Mouse (Mus musculus) CH12.LX (cell line): Measurements from ENCODE around the gene Nsd2.

Experiments used
- CTCF ChIP-seq, 2 experiments: IDR thresholded peaks in 1 of 2; conservative IDR thresholded peaks in 1 of 2; 2 replicates each; pipeline ENCODE4 v1.5.1; 2011 to 2012; ENCODE audit warnings: low read depth in 2 of 2, low read length in 2 of 2, improper control_type of control experiment in 1 of 2, inconsistent platforms in 1 of 2, mild to moderate bottlenecking in 1 of 2, moderate library complexity in 1 of 2
- NELFE ChIP-seq: IDR thresholded peaks from 2 replicates; pipeline ENCODE4 v1.6.1; 2011; ENCODE audit warnings: low read depth, low read length, improper control_type of control experiment
- POLR2A ChIP-seq: IDR thresholded peaks from 2 replicates; pipeline ENCODE4 v1.6.1; 2011; ENCODE audit warnings: low read depth, mild to moderate bottlenecking, improper control_type of control experiment, low read length
- POLR2AphosphoS2 ChIP-seq: IDR thresholded peaks from 2 replicates; pipeline ENCODE4 v1.6.1; 2011; ENCODE audit warnings: low read depth, low read length, improper control_type of control experiment
- SIN3A ChIP-seq: IDR thresholded peaks from 2 replicates; pipeline ENCODE4 v1.6.1; 2012; ENCODE audit warnings: low read length, improper control_type of control experiment, inconsistent platforms
- USF1 ChIP-seq: IDR thresholded peaks from 2 replicates; pipeline ENCODE4 v1.6.1; 2014; ENCODE audit warnings: low read depth, mild to moderate bottlenecking, inconsistent platforms, low read length, improper control_type of control experiment
- ZC3H11A ChIP-seq: IDR thresholded peaks from 2 replicates; pipeline ENCODE4 v1.6.1; 2012; ENCODE audit warnings: low read depth, mild to moderate bottlenecking, inconsistent platforms, low read length, improper control_type of control experiment

GRCm38 (mm10) chr5:33811519-33811918 lies 9.0 kb upstream of the Nsd2 start:
- TF ChIP-seq CTCF (conservative IDR thresholded peaks at IDR 0.05 in 1 of 2, IDR thresholded peaks at IDR 0.05 in 1 of 2; ENCODE audit: low read depth in 2 of 2, low read length in 2 of 2) (peak; percentile 22 to 39; a peak in 2 of 4 replicates), POLR2A (no peak), POLR2AphosphoS2 (no peak), NELFE (no peak), SIN3A (no peak), ZC3H11A (no peak), USF1 (no peak)
